Mouse (Mus musculus) kidney, embryonic 16.5 days (tissue): ENCODE data around the gene Rfc2. TPM values are rescaled to one million over a fixed set of nuclear protein-coding genes. Genes with fewer than 3 reads are reported as not detected.
"Not testable (repeated sequence)": the region's sequence is repeated elsewhere in the genome, so short reads cannot be mapped to it uniquely, and the experiment has no call there.

ENCODE experiments used
- ATAC-seq: fragments of 200-750 bp; cut with Nextera tagmentation; 2 replicates; pipeline ENCODE4 v1.8.0; 2017; ENCODE audit warnings: moderate TSS enrichment; ENCODE audit not compliant: low FRiP score, low TSS enrichment
- H3K27ac ChIP-seq: fragments of 300-500 bp; sonication (generic); 2 replicates; pipeline ENCODE4 v1.5.1; 2014; ENCODE audit warnings: low read length
- H3K27me3 ChIP-seq: fragments of 300-500 bp; sonication (generic); 2 replicates; pipeline ENCODE4 v1.6.1; 2014; ENCODE audit warnings: low read length, control low read depth, mixed read lengths; ENCODE audit not compliant: insufficient read depth
- H3K36me3 ChIP-seq: fragments of 300-500 bp; sonication (generic); 2 replicates; pipeline ENCODE4 v1.6.1; 2014; ENCODE audit warnings: low read length, control low read depth, mixed read lengths; ENCODE audit not compliant: insufficient read depth
- H3K4me1 ChIP-seq: fragments of 300-500 bp; sonication (generic); 2 replicates; pipeline ENCODE4 v1.6.1; 2014; ENCODE audit warnings: low read length, control low read depth, mixed read lengths; ENCODE audit not compliant: insufficient read depth
- H3K4me2 ChIP-seq: fragments of 300-500 bp; sonication (generic); replicated peaks from 2 replicates; pipeline ENCODE4 v1.6.1; 2014; ENCODE audit warnings: low read depth, low read length
- H3K4me3 ChIP-seq: fragments of 300-500 bp; sonication (generic); 2 replicates; pipeline ENCODE4 v1.5.1; 2014; ENCODE audit warnings: mild to moderate bottlenecking, low read length
- H3K9ac ChIP-seq: fragments of 300-500 bp; sonication (generic); replicated peaks from 2 replicates; pipeline ENCODE4 v1.6.1; 2014; ENCODE audit warnings: low read length
- H3K9me3 ChIP-seq: fragments of 300-500 bp; sonication (generic); 2 replicates; pipeline ENCODE4 v1.6.1; 2016; ENCODE audit warnings: low read length, control low read depth
- whole genome bisulfite sequencing: fragments of 180-500 bp; shearing (Covaris S2); extraction: QIAGEN DNeasy Blood & Tissue Kit; methylation state at CpG from one replicate; pipeline ENCODE4 v1.1.7; 2014; 5-methylcytosine and 5-hydroxymethylcytosine counted together
- polyA plus RNA-seq: library from polyadenylated mRNA; unstranded; fragments of >200 nt; fragmentation: Nextera tagmentation; extraction: Ambion mirVana; gene quantifications from 2 replicates; pipeline ENCODE4 v1.2.1, GENCODE M21; 2015

The Rfc2 gene
- polyA plus RNA-seq, 1 experiment from 2014 or later, result 302 TPM

DNA sequence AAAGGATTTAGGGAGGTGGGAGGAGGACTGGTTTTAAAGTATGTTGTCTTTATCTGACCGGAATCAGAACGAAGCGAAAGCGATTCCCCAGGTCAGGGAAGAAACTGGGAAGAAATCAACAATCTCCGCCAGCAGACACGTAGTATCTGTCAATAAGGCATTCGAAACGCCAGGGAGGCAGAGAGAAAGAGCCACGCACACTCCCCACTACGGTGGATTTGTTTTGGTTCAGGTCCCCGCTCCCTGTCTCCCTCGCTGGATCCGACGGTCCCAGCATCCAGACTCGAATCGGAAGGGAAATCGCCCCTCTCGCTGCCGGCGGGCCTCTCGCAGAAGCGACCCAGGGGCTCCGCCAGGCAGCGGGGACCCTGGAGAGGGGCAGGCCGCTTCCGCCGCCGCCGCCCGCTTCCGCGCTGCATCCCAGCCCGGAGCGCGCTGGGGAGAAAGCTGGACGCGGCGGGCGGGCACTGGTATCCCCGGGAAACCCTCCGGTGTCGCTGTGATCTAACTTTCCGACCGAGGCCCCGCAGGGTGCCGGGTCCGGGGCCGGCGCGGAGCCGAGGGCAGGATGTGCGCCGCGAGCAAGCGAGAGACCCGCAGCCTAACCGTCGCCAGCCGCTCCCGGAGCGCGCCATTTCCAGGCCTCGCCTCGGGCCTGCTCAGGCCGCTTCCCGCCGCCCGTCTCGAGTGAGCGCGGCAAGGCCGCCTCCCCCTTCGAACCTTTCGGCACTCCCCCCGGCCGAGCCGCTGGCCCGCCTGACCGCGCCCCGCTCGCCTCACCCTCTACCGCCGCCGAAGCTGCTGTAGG lies 57.5 kb downstream of the Rfc2 start:
- peaks cover 11% of the 10 kb centered on the region for H3K4me1 ChIP-seq
- peak; percentile 37 for ATAC-seq
- peak overlapping the region; percentile 94 for H3K27ac ChIP-seq
- H3K4me3 ChIP-seq, result peak overlapping the region; percentile 98
- peaks cover 16% of the 10 kb centered on the region for H3K36me3 ChIP-seq
- peak overlapping the region; percentile 59 for H3K4me2 ChIP-seq
- under 1% methylated on average over 54 of the region's 85 CpGs for WGBS
- no peaks in the 10 kb centered on the region for H3K27me3 ChIP-seq
- no peaks in the 10 kb centered on the region for H3K9me3 ChIP-seq
- H3K9ac ChIP-seq, result peak overlapping the region; percentile 99

GRCm38 (mm10) chr5:134639269-134639682 lies 58.1 kb downstream of the Rfc2 start, which contains the start of gene Eif4h:
Gene Eif4h, minus strand, starts transcription at chr5:134639490.
- Histone ChIP-seq H3K27ac (peak within 1 kb of the TSS; percentile 94), H3K9ac (peak within 1 kb of the TSS; percentile 99), H3K36me3 (peaks cover 16% of the 10 kb centered on the region), H3K4me1 (peaks cover 12% of the 10 kb centered on the region), H3K4me2 (peak within 1 kb of the TSS; percentile 61), H3K27me3 (no peaks in the 10 kb centered on the region), H3K4me3 (peak within 1 kb of the TSS; percentile 98), H3K9me3 (no peaks in the 10 kb centered on the region)
- peak; percentile 97 for ATAC-seq
- under 1% methylated on average over 51 of the region's 52 CpGs for WGBS

DNA sequence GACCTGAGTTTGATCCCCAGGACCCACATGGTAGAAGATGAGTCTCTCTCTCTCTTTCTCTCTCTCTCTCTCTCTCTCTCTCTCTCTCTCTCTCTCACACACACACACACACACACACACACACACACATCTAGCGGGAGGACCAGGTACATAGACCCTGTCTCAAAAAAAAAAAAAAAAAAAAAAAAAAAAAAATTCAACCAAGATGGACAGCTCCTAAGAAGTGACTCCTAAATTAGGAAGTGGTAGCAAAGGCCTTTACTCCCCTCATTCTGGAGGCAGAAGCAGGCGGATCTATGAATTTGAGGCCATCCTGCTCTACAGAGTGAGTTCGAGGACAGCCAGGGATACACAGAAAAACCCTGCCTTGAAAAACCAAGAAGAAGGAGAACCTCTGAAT lies 59.2 kb downstream of the Rfc2 start:
- peaks cover 15% of the 10 kb centered on the region for H3K4me1 ChIP-seq
- no peaks in the 10 kb centered on the region for H3K27me3 ChIP-seq
- H3K4me2 ChIP-seq, result no peak overlapping the region
- 92% methylated on average over 3 of the region's 3 CpGs for WGBS
- no peaks in the 10 kb centered on the region for H3K9me3 ChIP-seq
- no peak overlapping the region for H3K27ac ChIP-seq
- H3K4me3 ChIP-seq, result no peak overlapping the region
- H3K36me3 ChIP-seq, result peaks cover 13% of the 10 kb centered on the region
- H3K9ac ChIP-seq, result no peak overlapping the region
- no peak for ATAC-seq

- WGBS, result 82% methylated on average over 1 of the region's 1 CpGs
- H3K27me3 ChIP-seq, result no peaks in the 10 kb centered on the region
- H3K4me1 ChIP-seq, result 0 out of 2 replicates have a peak, but pooled peaks cover 8% of the 10 kb centered on the region
- ATAC-seq, result no peak
- no peak overlapping the region for H3K4me3 ChIP-seq
- H3K4me2 ChIP-seq, result no peak overlapping the region
- H3K9ac ChIP-seq, result no peak overlapping the region
- H3K36me3 ChIP-seq, result no peaks in the 10 kb centered on the region
- peaks cover 4% of the 10 kb centered on the region; the same call in 1 of the 2 replicates for H3K9me3 ChIP-seq
- peak overlapping the region; percentile 57 for H3K27ac ChIP-seq
Measured at GRCm38 (mm10) chr5:134644121-134644520, 63.0 kb downstream of the Rfc2 start.

DNA sequence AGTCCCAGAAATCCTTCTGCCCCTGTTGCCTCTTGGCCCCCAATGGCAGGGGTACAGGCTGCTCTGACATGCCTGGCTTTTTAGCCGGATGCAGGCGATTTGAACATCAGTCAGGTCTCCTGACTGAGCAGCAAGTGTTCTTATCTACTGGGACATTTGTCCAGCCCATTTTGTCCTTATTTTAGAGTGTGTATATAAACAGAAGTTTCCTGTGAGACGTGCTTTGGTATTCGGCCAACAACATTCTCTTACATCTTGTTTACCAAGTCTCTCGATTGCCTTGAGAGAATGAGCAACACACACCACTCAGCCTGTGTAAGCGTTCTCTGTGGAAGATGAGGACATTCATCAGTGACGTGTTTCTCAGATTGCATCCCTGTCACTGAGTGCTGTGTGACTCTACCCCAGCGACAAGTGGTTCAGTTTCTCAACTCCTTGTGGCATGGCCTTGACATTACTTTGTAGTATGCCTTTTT lies 63.5 kb downstream of the Rfc2 start:
- peaks cover 4% of the 10 kb centered on the region; the same call in 1 of the 2 replicates for H3K9me3 ChIP-seq
- H3K36me3 ChIP-seq, result no peaks in the 10 kb centered on the region
- no peak overlapping the region for H3K4me2 ChIP-seq
- H3K27ac ChIP-seq, result peak overlapping the region; percentile 57
- no peak for ATAC-seq
- 53% methylated on average over 8 of the region's 8 CpGs for WGBS
- H3K9ac ChIP-seq, result 0 out of 2 replicates have a peak overlapping the region, but pooled peaks have one; percentile 9
- H3K4me3 ChIP-seq, result no peak overlapping the region
- H3K4me1 ChIP-seq, result 0 out of 2 replicates have a peak, but pooled peaks cover 6% of the 10 kb centered on the region
- no peaks in the 10 kb centered on the region for H3K27me3 ChIP-seq

GRCm38 (mm10) chr5:134646461-134646860 lies 65.3 kb downstream of the Rfc2 start:
- Histone ChIP-seq H3K4me2 (no peak overlapping the region), H3K27me3 (no peaks in the 10 kb centered on the region), H3K9me3 (peaks cover 4% of the 10 kb centered on the region; the same call in 1 of the 2 replicates), H3K4me3 (no peak overlapping the region), H3K4me1 (0 out of 2 replicates have a peak, but pooled peaks cover 4% of the 10 kb centered on the region), H3K36me3 (no peaks in the 10 kb centered on the region), H3K9ac (no peak overlapping the region), H3K27ac (no peak overlapping the region)
- no peak for ATAC-seq
- WGBS, result 70% methylated on average over 4 of the region's 4 CpGs

GRCm38 (mm10) chr5:134647394-134647793 lies 66.2 kb downstream of the Rfc2 start:
- Histone ChIP-seq H3K4me3 (no peak overlapping the region), H3K9ac (no peak overlapping the region), H3K4me1 (0 out of 2 replicates have a peak, but pooled peaks cover 4% of the 10 kb centered on the region), H3K27ac (no peak overlapping the region), H3K4me2 (no peak overlapping the region), H3K36me3 (no peaks in the 10 kb centered on the region), H3K9me3 (peaks cover 4% of the 10 kb centered on the region; the same call in 1 of the 2 replicates), H3K27me3 (no peaks in the 10 kb centered on the region)
- ATAC-seq, result no peak
- 75% methylated on average over 2 of the region's 2 CpGs for WGBS

DNA sequence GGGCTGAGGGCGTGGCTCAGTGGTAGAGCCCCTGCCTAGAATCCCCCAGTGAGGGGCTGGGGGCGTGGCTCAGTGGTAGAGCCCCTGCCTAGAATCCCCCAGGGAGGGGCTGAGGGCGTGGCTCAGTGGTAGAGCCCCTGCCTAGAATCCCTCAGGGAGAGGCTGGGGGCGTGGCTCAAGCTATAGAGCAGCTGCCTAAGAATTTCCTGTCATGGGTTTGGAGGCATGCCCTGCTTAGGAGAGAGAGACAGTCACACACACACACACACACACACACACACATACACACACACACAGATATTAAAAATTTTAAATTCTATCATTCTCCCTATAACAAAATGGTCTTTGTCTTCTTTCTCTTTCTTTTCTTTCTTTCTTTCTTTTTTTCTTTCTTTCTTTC lies 67.8 kb downstream of the Rfc2 start:
- not testable (repeated sequence) for H3K4me2 ChIP-seq, ATAC-seq, H3K27ac ChIP-seq, H3K36me3 ChIP-seq, H3K4me1 ChIP-seq, H3K4me3 ChIP-seq, H3K9me3 ChIP-seq, H3K27me3 ChIP-seq, H3K9ac ChIP-seq
- 87% methylated on average over 3 of the region's 4 CpGs for WGBS

- ATAC-seq, result no peak
- no peak overlapping the region for H3K27ac ChIP-seq
- peaks cover 4% of the 10 kb centered on the region; the same call in 1 of the 2 replicates for H3K9me3 ChIP-seq
- no peaks in the 10 kb centered on the region for H3K4me1 ChIP-seq
- H3K9ac ChIP-seq, result no peak overlapping the region
- no peak overlapping the region for H3K4me3 ChIP-seq
- no peaks in the 10 kb centered on the region for H3K36me3 ChIP-seq
- no peak overlapping the region for H3K4me2 ChIP-seq
- 52% methylated on average over 4 of the region's 5 CpGs for WGBS
- H3K27me3 ChIP-seq, result no peaks in the 10 kb centered on the region
Measured at GRCm38 (mm10) chr5:134650926-134651325, 69.8 kb downstream of the Rfc2 start.
